Comparison of ENCODE assay signal across 10 mouse cellular contexts in the genomic region with DNA sequence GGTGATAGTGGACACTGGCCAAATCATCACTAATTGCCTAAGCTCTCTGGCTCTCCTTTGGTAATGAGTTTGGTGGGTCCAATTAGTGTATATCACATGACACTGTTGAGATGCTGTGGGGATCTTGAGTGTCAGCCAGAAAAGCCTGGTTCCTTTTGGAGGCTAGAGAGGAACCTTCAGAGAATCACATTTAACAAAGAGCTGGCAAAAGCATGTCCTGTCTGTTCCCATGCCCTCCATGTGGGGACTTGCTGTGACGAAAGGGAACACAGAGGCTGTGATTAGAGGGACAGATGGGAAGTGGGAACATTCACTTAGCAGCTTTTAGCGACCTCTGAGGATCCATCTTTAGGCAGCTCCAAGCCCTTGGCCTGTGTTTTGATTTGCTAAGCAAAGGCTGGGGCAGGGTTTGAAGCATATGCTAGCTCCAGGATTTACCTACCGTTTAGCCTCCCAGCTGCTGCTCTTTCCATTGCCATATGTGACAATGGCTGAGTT.
A peak's percentile ranks its signal among the peaks of the same experiment; 100 is the strongest.
DNase-seq lines count a peak whose midpoint lies in the region; ATAC-seq lines count a peak whose summit lies in the region.
"Had no signal": no experiment of that assay in that cellular context is flagged by ENCODE, and none has a peak within 500 bp of the region (broad histone marks: within the 10 kb centered on the region; RNA-seq: fewer than 3 reads in every experiment).

No protein-coding gene starts in this region.

- H3K9ac ChIP-seq in kidney, embryonic 15.5 days: no peak overlapping the region
- H3K9ac ChIP-seq: liver, embryonic 13.5 days had no signal

- no peak overlapping the region for H3K27ac ChIP-seq in kidney, embryonic 15.5 days
- H3K27ac ChIP-seq: liver, embryonic 13.5 days had no signal

- H3K9me3 ChIP-seq in kidney, embryonic 15.5 days (replicated peaks): no peaks in the 10 kb centered on the region
- H3K9me3 ChIP-seq: liver, embryonic 13.5 days had no signal

- no peaks in the 10 kb centered on the region for H3K36me3 ChIP-seq in kidney, embryonic 15.5 days
- H3K36me3 ChIP-seq: liver, embryonic 13.5 days had no signal

- no peaks in the 10 kb centered on the region for H3K4me1 ChIP-seq in kidney, embryonic 15.5 days
- H3K4me1 ChIP-seq: liver, embryonic 13.5 days had no signal

- H3K27me3 ChIP-seq in kidney, embryonic 15.5 days: no peaks in the 10 kb centered on the region
- H3K27me3 ChIP-seq: liver, embryonic 13.5 days had no signal

- H3K4me2 ChIP-seq in kidney, embryonic 15.5 days: no peak overlapping the region
- H3K4me2 ChIP-seq: liver, embryonic 13.5 days had no signal

- no peak overlapping the region for H3K4me3 ChIP-seq in kidney, embryonic 15.5 days (replicated peaks)
- H3K4me3 ChIP-seq: liver, embryonic 13.5 days had no signal

- no peak for ATAC-seq in kidney, embryonic 15.5 days (replicated peaks; ENCODE audit: low FRiP score)

- peak; percentile 13 for DNase-seq in right cerebral cortex, adult 18-20 months
- no peak for DNase-seq in right cerebral cortex, postnatal 36 days (ENCODE audit: low spot score in 2 of 2)
- DNase-seq in cerebellum, postnatal 25 days: peak; percentile 80 to 89
- peak; percentile 55 for DNase-seq in layer of hippocampus, adult 9-10 months (ENCODE audit: low spot score)
- DNase-seq in right cerebral cortex, postnatal 25 days: peak; percentile 8
- DNase-seq in ovary, adult 18-20 months (ENCODE audit: low spot score): no peak
- DNase-seq in thymus, postnatal 25 days: no peak
- DNase-seq: kidney, postnatal 25 days; liver, embryonic 13.5 days had no signal

- WGBS in kidney, embryonic 15.5 days: 68% methylated on average over 3 of the region's 3 CpGs

Comparison
In these comparisons a context has a peak if more than half of its experiments do, and no peak if none do; other contexts are left out.
1. DNase-seq: peak in right cerebral cortex, adult 18-20 months (single experiment), cerebellum, postnatal 25 days (2 of 2), layer of hippocampus, adult 9-10 months (single experiment) and right cerebral cortex, postnatal 25 days (single experiment); none in right cerebral cortex, postnatal 36 days (0 of 2), ovary, adult 18-20 months (single experiment) and thymus, postnatal 25 days (single experiment).